Mouse (Mus musculus) hindbrain, embryonic 14.5 days (tissue): ENCODE results near the gene Stk25. TPM values are rescaled to one million over a fixed set of nuclear protein-coding genes. Genes with fewer than 3 reads are reported as not detected.

Source experiments
- ATAC-seq: fragments of 200-750 bp; cut with Nextera tagmentation; 2 replicates; pipeline ENCODE4 v1.8.0; 2017; ENCODE audit warnings: moderate number of reproducible peaks, mild to moderate bottlenecking, moderate TSS enrichment, moderate library complexity; ENCODE audit not compliant: low FRiP score
- DNase-seq: peaks from one replicate; pipeline ENCODE4 v3.0.0-alpha.2; 2015; ENCODE audit warnings: low spot score
- H3K27ac ChIP-seq: fragments of 300-500 bp; sonication (generic); 2 replicates; pipeline ENCODE4 v1.5.1; 2014; ENCODE audit warnings: mild to moderate bottlenecking, moderate library complexity
- H3K27me3 ChIP-seq: fragments of 300-500 bp; sonication (generic); 2 replicates; pipeline ENCODE4 v1.6.1; 2014; ENCODE audit warnings: mild to moderate bottlenecking, low read length, mixed read lengths; ENCODE audit not compliant: control insufficient read depth, insufficient read depth
- H3K36me3 ChIP-seq: fragments of 300-500 bp; sonication (generic); replicated peaks from 2 replicates; pipeline ENCODE4 v1.6.1; 2014; ENCODE audit not compliant: control insufficient read depth, insufficient read depth
- H3K4me1 ChIP-seq: fragments of 300-500 bp; sonication (generic); replicated peaks from 2 replicates; pipeline ENCODE4 v1.6.1; 2014; ENCODE audit warnings: antibody characterized with exemption, low read length, mixed read lengths; ENCODE audit not compliant: control insufficient read depth, insufficient read depth
- H3K4me2 ChIP-seq: fragments of 300-500 bp; sonication (generic); replicated peaks from 2 replicates; pipeline ENCODE4 v1.6.1; 2014; ENCODE audit warnings: mild to moderate bottlenecking, moderate library complexity
- H3K4me3 ChIP-seq: fragments of 300-500 bp; sonication (generic); replicated peaks from 2 replicates; pipeline ENCODE4 v1.5.1; 2014; ENCODE audit warnings: mild to moderate bottlenecking, low read length
- H3K9ac ChIP-seq: fragments of 300-500 bp; sonication (generic); 2 replicates; pipeline ENCODE4 v1.6.1; 2014
- H3K9me3 ChIP-seq: fragments of 300-500 bp; sonication (generic); 2 replicates; pipeline ENCODE4 v1.6.1; 2016; ENCODE audit warnings: low read length; ENCODE audit not compliant: control insufficient read depth
- WGBS: fragments of 180-500 bp; shearing (Covaris S2); extraction: QIAGEN DNeasy Blood & Tissue Kit; methylation state at CpG from one replicate; pipeline ENCODE4 v1.1.7; 2014; 5-methylcytosine and 5-hydroxymethylcytosine counted together
- polyA plus RNA-seq: library from polyadenylated mRNA; unstranded; fragments of >200 nt; fragmentation: Nextera tagmentation; extraction: Ambion mirVana; gene quantifications from 2 replicates; pipeline ENCODE4 v1.2.1, GENCODE M21; 2014

Stk25 gene
- polyA plus RNA-seq, 1 experiment from 2014 or later: 354 TPM

- Histone ChIP-seq H3K36me3 (peaks cover 53% of the 10 kb centered on the region), H3K4me1 (peaks cover 15% of the 10 kb centered on the region), H3K9me3 (no peaks in the 10 kb centered on the region), H3K27me3 (no peaks in the 10 kb centered on the region), H3K4me2 (no peak overlapping the region), H3K4me3 (no peak overlapping the region), H3K27ac (no peak overlapping the region), H3K9ac (no peak overlapping the region)
- DNase-seq: no peak
- WGBS: 98% methylated on average over 3 of the region's 3 CpGs
- no peak for ATAC-seq
Observed at GRCm38 (mm10) chr1:93630796-93631195, 27.7 kb downstream of the Stk25 start.

- H3K4me2 ChIP-seq: no peak overlapping the region
- peaks cover 89% of the 10 kb centered on the region for H3K36me3 ChIP-seq
- DNase-seq (no peak), ATAC-seq (no peak)
- H3K9me3 ChIP-seq: no peaks in the 10 kb centered on the region
- no peak overlapping the region for H3K9ac ChIP-seq
- H3K4me1 ChIP-seq: no peaks in the 10 kb centered on the region
- no peak overlapping the region for H3K4me3 ChIP-seq
- 96% methylated on average over 1 of the region's 1 CpGs for WGBS
- H3K27me3 ChIP-seq: no peaks in the 10 kb centered on the region
- H3K27ac ChIP-seq: no peak overlapping the region
Observed at GRCm38 (mm10) chr1:93624502-93624901, 34.0 kb downstream of the Stk25 start.

GRCm38 (mm10) chr1:93618948-93619347 lies 39.5 kb downstream of the Stk25 start:
- Histone ChIP-seq H3K9me3 (no peaks in the 10 kb centered on the region), H3K4me3 (no peak overlapping the region), H3K9ac (no peak overlapping the region), H3K4me1 (no peaks in the 10 kb centered on the region), H3K27me3 (no peaks in the 10 kb centered on the region), H3K36me3 (peaks cover 38% of the 10 kb centered on the region), H3K4me2 (no peak overlapping the region), H3K27ac (no peak overlapping the region)
- DNase-seq (no peak), ATAC-seq (no peak)
- 88% methylated on average over 5 of the region's 5 CpGs for WGBS

GRCm38 (mm10) chr1:93618059-93618748 lies 40.3 kb downstream of the Stk25 start:
- Histone ChIP-seq H3K36me3 (peaks cover 31% of the 10 kb centered on the region), H3K4me1 (no peaks in the 10 kb centered on the region), H3K27ac (no peak overlapping the region), H3K4me3 (no peak overlapping the region), H3K9me3 (no peaks in the 10 kb centered on the region), H3K9ac (no peak overlapping the region), H3K4me2 (no peak overlapping the region), H3K27me3 (no peaks in the 10 kb centered on the region)
- DNase-seq (no peak), ATAC-seq (no peak; the same call in 1 of the 2 replicates)
- WGBS: 85% methylated on average over 4 of the region's 4 CpGs

GRCm38 (mm10) chr1:93609762-93610161 lies 48.7 kb downstream of the Stk25 start:
- Histone ChIP-seq H3K4me1 (no peaks in the 10 kb centered on the region), H3K4me3 (no peak overlapping the region), H3K9me3 (no peaks in the 10 kb centered on the region), H3K9ac (no peak overlapping the region), H3K4me2 (no peak overlapping the region), H3K27ac (no peak overlapping the region), H3K36me3 (no peaks in the 10 kb centered on the region), H3K27me3 (no peaks in the 10 kb centered on the region)
- DNase-seq (no peak), ATAC-seq (no peak)
- 88% methylated on average over 8 of the region's 8 CpGs for WGBS

GRCm38 (mm10) chr1:93608696-93609245 lies 49.7 kb downstream of the Stk25 start:
- Histone ChIP-seq H3K4me2 (no peak overlapping the region), H3K36me3 (no peaks in the 10 kb centered on the region), H3K27ac (no peak overlapping the region), H3K9ac (no peak overlapping the region), H3K27me3 (no peaks in the 10 kb centered on the region), H3K9me3 (no peaks in the 10 kb centered on the region), H3K4me1 (no peaks in the 10 kb centered on the region), H3K4me3 (no peak overlapping the region)
- 79% methylated on average over 4 of the region's 4 CpGs for WGBS
- no peak for DNase-seq
- ATAC-seq: no peak

- no peaks in the 10 kb centered on the region for H3K27me3 ChIP-seq
- 82% methylated on average over 14 of the region's 14 CpGs for WGBS
Observed at GRCm38 (mm10) chr1:93607090-93608083, 51.1 kb downstream of the Stk25 start.

GRCm38 (mm10) chr1:93603921-93604320 lies 54.5 kb downstream of the Stk25 start:
- Histone ChIP-seq H3K4me1 (no peaks in the 10 kb centered on the region), H3K4me2 (no peak overlapping the region), H3K27me3 (no peaks in the 10 kb centered on the region), H3K4me3 (no peak overlapping the region), H3K9me3 (no peaks in the 10 kb centered on the region), H3K27ac (no peak overlapping the region), H3K9ac (no peak overlapping the region), H3K36me3 (no peaks in the 10 kb centered on the region)
- WGBS: 96% methylated on average over 12 of the region's 12 CpGs
- DNase-seq (no peak), ATAC-seq (no peak)

More at GRCm38 (mm10) chr1:93607090-93608083, 51.1 kb downstream of the Stk25 start:
- H3K9ac ChIP-seq: no peak overlapping the region
- H3K4me2 ChIP-seq: no peak overlapping the region
- H3K9me3 ChIP-seq: no peaks in the 10 kb centered on the region
- ATAC-seq: no peak
- no peak for DNase-seq
- H3K27ac ChIP-seq: no peak overlapping the region
- no peaks in the 10 kb centered on the region for H3K4me1 ChIP-seq
- H3K4me3 ChIP-seq: no peak overlapping the region
- H3K36me3 ChIP-seq: no peaks in the 10 kb centered on the region

- Histone ChIP-seq H3K4me1 (no peaks in the 10 kb centered on the region), H3K27me3 (no peaks in the 10 kb centered on the region), H3K27ac (no peak overlapping the region), H3K4me2 (no peak overlapping the region), H3K9ac (no peak overlapping the region), H3K36me3 (no peaks in the 10 kb centered on the region), H3K9me3 (no peaks in the 10 kb centered on the region), H3K4me3 (no peak overlapping the region)
- 82% methylated on average over 4 of the region's 4 CpGs for WGBS
- DNase-seq (no peak), ATAC-seq (no peak)
Observed at GRCm38 (mm10) chr1:93602911-93603310, 55.5 kb downstream of the Stk25 start.
